ENCODE assay signal across 20 mouse cellular contexts in the genomic region with DNA sequence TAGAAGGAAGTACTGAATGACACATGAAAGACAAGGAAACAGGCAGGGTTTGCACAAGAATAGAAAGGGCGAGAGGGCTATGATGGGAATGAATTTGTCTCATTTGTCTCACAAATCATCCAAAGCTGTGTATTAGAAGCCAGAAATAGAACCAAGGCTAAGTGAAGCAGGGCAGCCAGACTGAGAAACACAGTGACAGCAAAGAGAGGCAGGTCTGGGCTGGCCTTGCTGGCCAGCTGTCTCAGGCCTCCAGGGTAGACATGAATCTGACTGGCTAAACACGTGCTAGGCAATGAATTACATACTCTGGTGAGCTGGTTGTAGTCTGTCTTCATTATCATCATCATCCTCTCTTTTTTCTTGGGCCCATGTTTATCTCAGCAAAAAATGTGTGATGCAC.
DNase-seq lines count a peak whose midpoint lies in the region; TF ChIP-seq lines count a peak whose summit lies in the region.
"Had no signal": no experiment of that assay in that cellular context is flagged by ENCODE, and none has a peak within 500 bp of the region (broad histone marks: within the 10 kb centered on the region; RNA-seq: fewer than 3 reads in every experiment).

No protein-coding gene starts in this region.

- intact Hi-C loops in gastrocnemius, adult 2 months (cut with DNase I), result loop anchor here (5.0 kb wide), 1 partner anchor 58 kb away; no protein-coding TSS in a partner anchor
- intact Hi-C loops in left cerebral cortex, postnatal 25 days (cut with DNase I), result no loop called here

- no peak overlapping the region for H3K27ac ChIP-seq in gastrocnemius, adult 2 months
- H3K27ac ChIP-seq: embryonic facial prominence, embryonic 13.5 days; forebrain, embryonic 10.5 days; forebrain, embryonic 13.5 days; heart, adult 2 months; heart, embryonic 10.5 days; hindbrain, embryonic 13.5 days; intestine, embryonic 15.5 days had no signal

- H3K4me3 ChIP-seq in gastrocnemius, adult 2 months, result no peak overlapping the region
- H3K4me3 ChIP-seq: embryonic facial prominence, embryonic 13.5 days; forebrain, embryonic 10.5 days; forebrain, embryonic 13.5 days; heart, adult 2 months; heart, embryonic 10.5 days; hindbrain, embryonic 13.5 days; intestine, embryonic 15.5 days had no signal

- TF ChIP-seq CTCF in gastrocnemius, adult 2 months (IDR thresholded peaks at IDR 0.05), result no peak

- peak; percentile 29 to 80 for DNase-seq in adrenal gland, adult (ENCODE audit: inconsistent age in 2 of 2, low spot score in 1 of 2)
- DNase-seq in adrenal gland, postnatal 4 days (ENCODE audit: low spot score in 2 of 2), result no peak
- DNase-seq in adrenal gland, adult 8-10 months, result peak; percentile 60
- peak; percentile 21 for DNase-seq in adrenal gland, postnatal 25 days
- peak; percentile 31 for DNase-seq in gonadal fat pad, adult 2 months (ENCODE audit: low read depth)
- DNase-seq in right cerebral cortex, postnatal 36 days (ENCODE audit: low spot score in 2 of 2), result no peak
- DNase-seq in gastrocnemius, adult 2 months, result no peak
- no peak for DNase-seq in left cerebral cortex, postnatal 25 days (ENCODE audit: low spot score in 2 of 2)
- DNase-seq: cerebellum, adult 18-20 months; cerebellum, adult 9-10 months; gastrocnemius, postnatal 14 days; heart, adult 2 months; kidney, adult 11 months; kidney, adult 8-10 months had no signal

Comparison
In these comparisons a context has a peak if more than half of its experiments do, and no peak if none do; other contexts are left out.
1. DNase-seq: peak in adrenal gland, adult (2 of 2), adrenal gland, adult 8-10 months (single experiment), adrenal gland, postnatal 25 days (single experiment) and gonadal fat pad, adult 2 months (single experiment); none in adrenal gland, postnatal 4 days (0 of 2), right cerebral cortex, postnatal 36 days (0 of 2), gastrocnemius, adult 2 months (single experiment) and left cerebral cortex, postnatal 25 days (0 of 2).